Mouse (Mus musculus): ENCODE data around the gene Tmcc3. TPM values are rescaled to one million over a fixed set of nuclear protein-coding genes. Genes with fewer than 3 reads are reported as not detected.
A peak's percentile ranks its signal among the peaks of the same experiment; 100 is the strongest.

Tmcc3 gene
- polyA plus RNA-seq, 1 experiment from 2014 or later = 20.8 TPM

GRCm38 (mm10) chr10:94428186-94428942 is 116.6 kb downstream of the Tmcc3 start:
- no peaks in the 10 kb centered on the region for H3K36me3 ChIP-seq (ENCODE audit: control insufficient read depth, insufficient read depth, low read length)
- H3K4me2 ChIP-seq (replicated peaks; ENCODE audit: low read depth) = no peak overlapping the region
- no peaks in the 10 kb centered on the region for H3K27me3 ChIP-seq (ENCODE audit: control insufficient read depth, insufficient read depth, low read length)
- ATAC-seq (ENCODE audit: low FRiP score, low TSS enrichment) = no peak
- WGBS = 63% methylated on average over 12 of the region's 12 CpGs
- H3K27ac ChIP-seq (replicated peaks) = no peak overlapping the region
- no peaks in the 10 kb centered on the region for H3K9me3 ChIP-seq (ENCODE audit: control insufficient read depth, low read length)
- DNase-seq (ENCODE audit: low spot score) = no peak
- H3K4me1 ChIP-seq (replicated peaks; ENCODE audit: control insufficient read depth, insufficient read depth) = no peaks in the 10 kb centered on the region
- H3K4me3 ChIP-seq (ENCODE audit: low read depth, low read length) = no peak overlapping the region
- H3K9ac ChIP-seq (ENCODE audit: low read length) = no peak overlapping the region
- TF ChIP-seq CTCF (IDR thresholded peaks at IDR 0.05; ENCODE audit: low read depth) = peak; percentile 50
- no peak for TF ChIP-seq EP300 (optimal IDR thresholded peaks at IDR 0.05)

GRCm38 (mm10) chr10:94430566-94430965 is 118.8 kb downstream of the Tmcc3 start:
- Histone ChIP-seq H3K4me1 (replicated peaks; ENCODE audit: control insufficient read depth, insufficient read depth) (no peaks in the 10 kb centered on the region), H3K9me3 (ENCODE audit: control insufficient read depth, low read length) (no peaks in the 10 kb centered on the region), H3K9ac (ENCODE audit: low read length) (no peak overlapping the region), H3K4me3 (ENCODE audit: low read depth, low read length) (no peak overlapping the region), H3K27me3 (ENCODE audit: control insufficient read depth, insufficient read depth, low read length) (no peaks in the 10 kb centered on the region), H3K36me3 (ENCODE audit: control insufficient read depth, insufficient read depth, low read length) (no peaks in the 10 kb centered on the region), H3K4me2 (replicated peaks; ENCODE audit: low read depth) (no peak overlapping the region), H3K27ac (replicated peaks) (no peak overlapping the region)
- TF ChIP-seq EP300 (optimal IDR thresholded peaks at IDR 0.05) (no peak), CTCF (IDR thresholded peaks at IDR 0.05; ENCODE audit: low read depth) (no peak)
- WGBS = 80% methylated on average over 6 of the region's 6 CpGs
- ATAC-seq (ENCODE audit: low FRiP score, low TSS enrichment) (no peak), DNase-seq (ENCODE audit: low spot score) (no peak)

- no peak overlapping the region for H3K4me2 ChIP-seq (replicated peaks; ENCODE audit: low read depth)
- H3K27me3 ChIP-seq (ENCODE audit: control insufficient read depth, insufficient read depth, low read length) = no peaks in the 10 kb centered on the region
- H3K9ac ChIP-seq (ENCODE audit: low read length) = no peak overlapping the region
- WGBS = 40% methylated on average over 5 of the region's 5 CpGs
- DNase-seq (ENCODE audit: low spot score) = no peak
- no peak overlapping the region for H3K27ac ChIP-seq (replicated peaks)
- no peaks in the 10 kb centered on the region for H3K36me3 ChIP-seq (ENCODE audit: control insufficient read depth, insufficient read depth, low read length)
- ATAC-seq (ENCODE audit: low FRiP score, low TSS enrichment) = no peak
- H3K4me1 ChIP-seq (replicated peaks; ENCODE audit: control insufficient read depth, insufficient read depth) = no peaks in the 10 kb centered on the region
- TF ChIP-seq EP300 (optimal IDR thresholded peaks at IDR 0.05) (no peak), CTCF (IDR thresholded peaks at IDR 0.05; ENCODE audit: low read depth) (no peak)
- H3K4me3 ChIP-seq (ENCODE audit: low read depth, low read length) = no peak overlapping the region
- no peaks in the 10 kb centered on the region for H3K9me3 ChIP-seq (ENCODE audit: control insufficient read depth, low read length)
Measured at GRCm38 (mm10) chr10:94432933-94433332, 121.2 kb downstream of the Tmcc3 start.

GRCm38 (mm10) chr10:94433901-94434300 is 122.2 kb downstream of the Tmcc3 start:
- no peaks in the 10 kb centered on the region for H3K36me3 ChIP-seq (ENCODE audit: control insufficient read depth, insufficient read depth, low read length)
- no peak for DNase-seq (ENCODE audit: low spot score)
- no peak for ATAC-seq (ENCODE audit: low FRiP score, low TSS enrichment)
- TF ChIP-seq EP300 (optimal IDR thresholded peaks at IDR 0.05) = no peak
- no peak overlapping the region for H3K4me2 ChIP-seq (replicated peaks; ENCODE audit: low read depth)
- no peak overlapping the region for H3K9ac ChIP-seq (ENCODE audit: low read length)
- H3K27ac ChIP-seq (replicated peaks) = no peak overlapping the region
- H3K4me3 ChIP-seq (ENCODE audit: low read depth, low read length) = no peak overlapping the region
- H3K27me3 ChIP-seq (ENCODE audit: control insufficient read depth, insufficient read depth, low read length) = no peaks in the 10 kb centered on the region
- WGBS = 30% methylated on average over 7 of the region's 7 CpGs
- no peaks in the 10 kb centered on the region for H3K9me3 ChIP-seq (ENCODE audit: control insufficient read depth, low read length)
- no peaks in the 10 kb centered on the region for H3K4me1 ChIP-seq (replicated peaks; ENCODE audit: control insufficient read depth, insufficient read depth)

- H3K27me3 ChIP-seq (ENCODE audit: control insufficient read depth, insufficient read depth, low read length) = no peaks in the 10 kb centered on the region
- TF ChIP-seq EP300 (optimal IDR thresholded peaks at IDR 0.05) = no peak
- no peak for TF ChIP-seq CTCF (IDR thresholded peaks at IDR 0.05; ENCODE audit: low read depth)
- ATAC-seq (ENCODE audit: low FRiP score, low TSS enrichment) (no peak), DNase-seq (ENCODE audit: low spot score) (no peak)
- no peaks in the 10 kb centered on the region for H3K4me1 ChIP-seq (replicated peaks; ENCODE audit: control insufficient read depth, insufficient read depth)
- H3K36me3 ChIP-seq (ENCODE audit: control insufficient read depth, insufficient read depth, low read length) = no peaks in the 10 kb centered on the region
- H3K4me2 ChIP-seq (replicated peaks; ENCODE audit: low read depth) = no peak overlapping the region
- WGBS = 73% methylated on average over 7 of the region's 7 CpGs
- H3K9me3 ChIP-seq (ENCODE audit: control insufficient read depth, low read length) = no peaks in the 10 kb centered on the region
- no peak overlapping the region for H3K4me3 ChIP-seq (ENCODE audit: low read depth, low read length)
- H3K9ac ChIP-seq (ENCODE audit: low read length) = no peak overlapping the region
- no peak overlapping the region for H3K27ac ChIP-seq (replicated peaks)
Measured at GRCm38 (mm10) chr10:94442725-94443124, 131.0 kb downstream of the Tmcc3 start.

- Histone ChIP-seq H3K27me3 (ENCODE audit: control insufficient read depth, insufficient read depth, low read length) (no peaks in the 10 kb centered on the region), H3K27ac (replicated peaks) (no peak overlapping the region), H3K4me1 (replicated peaks; ENCODE audit: control insufficient read depth, insufficient read depth) (no peaks in the 10 kb centered on the region), H3K9ac (ENCODE audit: low read length) (no peak overlapping the region), H3K36me3 (ENCODE audit: control insufficient read depth, insufficient read depth, low read length) (no peaks in the 10 kb centered on the region), H3K4me3 (ENCODE audit: low read depth, low read length) (no peak overlapping the region), H3K9me3 (ENCODE audit: control insufficient read depth, low read length) (no peaks in the 10 kb centered on the region), H3K4me2 (replicated peaks; ENCODE audit: low read depth) (no peak overlapping the region)
- ATAC-seq (ENCODE audit: low FRiP score, low TSS enrichment) (no peak), DNase-seq (ENCODE audit: low spot score) (no peak)
- WGBS = 91% methylated on average over 4 of the region's 4 CpGs
- no peak for TF ChIP-seq EP300 (optimal IDR thresholded peaks at IDR 0.05)
- TF ChIP-seq CTCF (IDR thresholded peaks at IDR 0.05; ENCODE audit: low read depth) = no peak
Measured at GRCm38 (mm10) chr10:94443453-94443852, 131.7 kb downstream of the Tmcc3 start.

Data from stomach, postnatal 0 days (tissue).